Mouse (Mus musculus) bone marrow, adult 2 months (tissue): ENCODE results near the gene Wbp2. TPM values are rescaled to one million over a fixed set of nuclear protein-coding genes. Genes with fewer than 3 reads are reported as not detected.
"Not testable (repeated sequence)": the region's sequence is repeated elsewhere in the genome, so short reads cannot be mapped to it uniquely, and the experiment has no call there.

Experiments
- H3K27ac ChIP-seq: fragments of 200-500 bp; 2 replicates; pipeline ENCODE4 v1.5.1; 2012; ENCODE audit warnings: low read depth, mild to moderate bottlenecking, control low read depth, inconsistent platforms, low read length; ENCODE audit not compliant: control insufficient read depth, poor library complexity, insufficient read depth
- H3K4me1 ChIP-seq: fragments of 200-500 bp; 2 replicates; pipeline ENCODE4 v1.6.1; 2011; ENCODE audit warnings: low read length; ENCODE audit not compliant: control insufficient read depth, insufficient read depth
- H3K4me3 ChIP-seq: fragments of 200-500 bp; replicated peaks from 2 replicates; pipeline ENCODE3; 2011; ENCODE audit warnings: mild to moderate bottlenecking, low read depth, low read length, control low read depth; ENCODE audit not compliant: control insufficient read depth
- CTCF ChIP-seq: fragments of 200-500 bp; IDR thresholded peaks from 2 replicates; pipeline ENCODE4 v1.5.1; 2011; ENCODE audit warnings: low read length, control low read depth; ENCODE audit not compliant: control insufficient read depth, insufficient read depth
- POLR2A ChIP-seq: fragments of 200-500 bp; IDR thresholded peaks from 2 replicates; pipeline ENCODE4 v1.6.1; 2011; ENCODE audit warnings: low read depth, mild to moderate bottlenecking, control low read depth, low read length, borderline replicate concordance; ENCODE audit not compliant: control insufficient read depth
- WGBS: fragments of 180-500 bp; shearing (Covaris S2); methylation state at CpG from one replicate; pipeline ENCODE4 v1.1.7; 2018; 5-methylcytosine and 5-hydroxymethylcytosine counted together
- polyA plus RNA-seq: library from polyadenylated mRNA; stranded (reverse); fragments of >200 nt; gene quantifications from 2 replicates; pipeline ENCODE4 v1.2.4, GENCODE M21; 2011; ENCODE audit warnings: low replicate concordance; ENCODE audit not compliant: missing spikeins, insufficient read depth, insufficient read length

Wbp2 gene
- polyA plus RNA-seq, 1 experiment: 68.0 TPM

- 3% methylated on average over 8 of the region's 8 CpGs for WGBS
- peaks cover 5% of the 10 kb centered on the region; the same call in 1 of the 2 replicates for H3K4me1 ChIP-seq
- H3K27ac ChIP-seq: peak overlapping the region; percentile 98
- peak overlapping the region; percentile 97 for H3K4me3 ChIP-seq
- no peak for TF ChIP-seq POLR2A
- TF ChIP-seq CTCF: no peak
These were observed 43.2 kb upstream of the Wbp2 start for GRCm38 (mm10) chr11:116129993-116130487.

- 72% methylated on average over 9 of the region's 9 CpGs for WGBS
- peaks cover 5% of the 10 kb centered on the region; the same call in 1 of the 2 replicates for H3K4me1 ChIP-seq
- H3K4me3 ChIP-seq: peak overlapping the region; percentile 12
- peak overlapping the region; percentile 1; the same call in 1 of the 2 replicates for H3K27ac ChIP-seq
- TF ChIP-seq POLR2A: no peak
- TF ChIP-seq CTCF: no peak
These were observed 42.4 kb upstream of the Wbp2 start for GRCm38 (mm10) chr11:116129091-116129790.

GRCm38 (mm10) chr11:116127986-116128385 lies 41.2 kb upstream of the Wbp2 start:
- no peak overlapping the region for H3K27ac ChIP-seq
- TF ChIP-seq CTCF: no peak
- no peak for TF ChIP-seq POLR2A
- peaks cover 5% of the 10 kb centered on the region; the same call in 1 of the 2 replicates for H3K4me1 ChIP-seq
- no peak overlapping the region for H3K4me3 ChIP-seq
- 84% methylated on average over 9 of the region's 9 CpGs for WGBS

- no peak within 1 kb of the TSS for H3K27ac ChIP-seq
- H3K4me3 ChIP-seq: no peak within 1 kb of the TSS
- H3K4me1 ChIP-seq: peaks cover 5% of the 10 kb centered on the region; the same call in 1 of the 2 replicates
- 79% methylated on average over 23 of the region's 23 CpGs for WGBS
- TF ChIP-seq CTCF (no peak), POLR2A (no peak)
These were observed 40.6 kb upstream of the Wbp2 start, which contains the start of gene Trim47 for GRCm38 (mm10) chr11:116127156-116127980. Gene Trim47, minus strand, starts transcription at chr11:116127210.

DNA sequence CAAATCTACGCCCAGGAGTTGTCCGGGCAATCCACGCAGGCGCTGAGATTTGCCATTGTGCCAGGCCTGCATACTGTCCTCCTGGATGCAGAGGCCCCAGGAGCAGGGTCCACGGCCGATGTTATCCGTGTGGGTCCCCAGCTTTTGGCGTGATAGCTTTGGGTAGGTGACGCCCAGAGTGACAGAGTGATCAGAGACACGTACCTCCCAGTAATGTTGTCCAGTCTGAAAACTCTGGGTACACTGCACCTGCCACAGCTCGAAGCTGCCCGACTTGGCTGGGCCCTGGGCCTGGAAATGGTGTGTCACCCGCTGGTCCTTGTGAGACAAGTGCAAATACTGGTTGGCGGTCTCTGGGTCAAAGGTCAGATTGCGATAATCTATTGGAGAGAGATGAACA lies 39.5 kb upstream of the Wbp2 start:
- peaks cover 5% of the 10 kb centered on the region; the same call in 1 of the 2 replicates for H3K4me1 ChIP-seq
- H3K27ac ChIP-seq: no peak overlapping the region
- no peak overlapping the region for H3K4me3 ChIP-seq
- TF ChIP-seq POLR2A: no peak
- no peak for TF ChIP-seq CTCF
- WGBS: 95% methylated on average over 15 of the region's 15 CpGs

DNA sequence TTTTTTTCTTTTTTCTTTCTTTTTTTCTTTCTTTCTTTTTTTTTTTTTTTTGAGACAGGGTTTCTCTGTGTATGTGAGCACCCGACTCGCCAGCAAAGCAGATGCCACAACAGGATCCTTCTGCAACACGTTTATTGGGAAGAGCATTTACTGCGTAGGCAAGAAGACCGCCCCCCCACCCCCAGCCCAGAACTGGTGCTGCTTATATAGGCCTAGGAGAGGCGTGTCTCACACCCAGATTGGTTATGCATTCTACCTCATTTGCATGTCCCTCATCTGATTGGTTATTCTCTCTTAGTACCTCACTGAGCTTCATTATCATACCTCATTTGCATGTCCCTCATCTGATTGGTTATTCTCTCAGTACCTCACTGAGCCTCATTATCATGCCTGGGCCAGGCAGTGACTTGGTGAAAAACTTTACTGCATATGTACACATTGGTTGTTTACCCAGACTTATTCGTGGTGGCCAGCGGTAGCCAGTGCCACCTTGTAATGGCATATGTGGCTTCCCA lies 35.0 kb upstream of the Wbp2 start:
- not testable (repeated sequence) for H3K4me3 ChIP-seq, H3K27ac ChIP-seq, H3K4me1 ChIP-seq
- 89% methylated on average over 8 of the region's 8 CpGs for WGBS

DNA sequence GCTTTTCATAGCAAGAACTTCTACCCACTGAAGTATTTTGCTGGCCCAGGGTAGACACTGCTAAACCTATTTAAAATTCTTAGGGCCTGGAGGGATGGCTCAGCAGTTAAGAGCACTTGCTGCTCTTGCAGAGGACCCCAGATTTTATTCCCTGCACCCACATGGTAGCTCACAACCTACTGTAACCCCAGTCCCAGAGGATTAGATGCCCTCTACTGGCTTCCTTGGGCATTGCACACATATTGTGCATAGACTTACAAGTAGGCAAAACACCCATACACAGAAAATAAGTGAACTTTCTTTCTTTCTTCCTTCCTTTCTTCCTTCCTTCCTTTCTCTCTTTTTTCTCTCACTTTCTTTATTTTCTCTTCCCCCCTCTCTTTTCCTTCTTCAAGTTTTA lies 31.0 kb upstream of the Wbp2 start:
- Histone ChIP-seq H3K4me1 (no peaks in the 10 kb centered on the region; the same call in 1 of the 2 replicates), H3K4me3 (no peak overlapping the region), H3K27ac (no peak overlapping the region)
- peak; percentile 10; the same call in 1 of the 2 replicates for TF ChIP-seq CTCF
- TF ChIP-seq POLR2A: no peak

GRCm38 (mm10) chr11:116117241-116117640 lies 30.4 kb upstream of the Wbp2 start:
- WGBS: 65% methylated on average over 12 of the region's 12 CpGs
- TF ChIP-seq CTCF (no peak), POLR2A (no peak)
- H3K4me1 ChIP-seq: no peaks in the 10 kb centered on the region; the same call in 1 of the 2 replicates
- no peak overlapping the region for H3K4me3 ChIP-seq
- H3K27ac ChIP-seq: no peak overlapping the region
